ENCODE assay signal across 18 mouse cellular contexts in the genomic region with DNA sequence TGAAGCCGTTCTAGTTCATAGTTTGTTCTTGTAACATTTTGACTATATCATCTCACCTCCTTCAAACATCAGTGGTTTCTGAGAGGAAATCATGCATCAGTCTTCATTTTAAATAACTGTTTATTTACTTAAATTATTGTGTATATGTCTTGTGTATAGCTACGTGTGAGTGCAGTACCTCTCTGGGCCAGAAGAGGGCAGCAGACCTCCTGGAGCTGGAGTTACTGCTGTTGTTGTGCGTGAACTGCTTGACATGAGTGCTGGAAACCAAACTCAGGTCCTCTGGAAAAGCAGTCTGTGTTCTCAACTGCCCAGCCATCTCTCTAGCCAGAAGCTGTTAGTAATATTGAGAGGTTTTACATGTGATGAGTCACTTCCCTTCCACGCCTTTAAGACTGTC.
DNase-seq lines count a peak whose midpoint lies in the region; ATAC-seq and TF ChIP-seq lines count a peak whose summit lies in the region.
"Had no signal": no experiment of that assay in that cellular context is flagged by ENCODE, and none has a peak within 500 bp of the region (broad histone marks: within the 10 kb centered on the region; RNA-seq: fewer than 3 reads in every experiment).

No protein-coding gene starts in this region.

- H3K27ac ChIP-seq in heart, adult 2 months = no peak overlapping the region
- H3K27ac ChIP-seq in ES-Bruce4 (ENCODE audit: insufficient read depth, low read length) = no peak overlapping the region
- H3K27ac ChIP-seq: heart, embryonic 10.5 days; hindbrain, embryonic 10.5 days; kidney, embryonic 15.5 days; lung, embryonic 15.5 days; midbrain, embryonic 15.5 days; neural tube, embryonic 13.5 days had no signal

- WGBS in heart, adult 2 months = 94% methylated on average over 4 of the region's 4 CpGs
- WGBS in lung, adult 2 months = 95% methylated on average over 4 of the region's 4 CpGs

- no peaks in the 10 kb centered on the region for H3K36me3 ChIP-seq in heart, adult 2 months (ENCODE audit: control insufficient read depth, insufficient read depth, low read length)
- H3K36me3 ChIP-seq in ES-Bruce4 (ENCODE audit: control insufficient read depth, insufficient read depth, low read length, poor library complexity, severe bottlenecking) = no peaks in the 10 kb centered on the region
- H3K36me3 ChIP-seq: heart, embryonic 10.5 days; hindbrain, embryonic 10.5 days; kidney, embryonic 15.5 days; lung, embryonic 15.5 days; midbrain, embryonic 15.5 days; neural tube, embryonic 13.5 days had no signal

- TF ChIP-seq EP300 in heart, adult 2 months (IDR thresholded peaks at IDR 0.05; ENCODE audit: insufficient read depth, low read depth, low read length) = no peak
- TF ChIP-seq EP300 in ES-Bruce4 (IDR thresholded peaks at IDR 0.05; ENCODE audit: insufficient read depth, low read depth, low read length) = no peak

- no peaks in the 10 kb centered on the region; the same call in 1 of the 2 replicates for H3K27me3 ChIP-seq in heart, adult 2 months (ENCODE audit: control insufficient read depth, insufficient read depth, low read length)
- no peaks in the 10 kb centered on the region for H3K27me3 ChIP-seq in ES-Bruce4 (ENCODE audit: control insufficient read depth, insufficient read depth, low read length, poor library complexity, severe bottlenecking)
- H3K27me3 ChIP-seq: kidney, embryonic 15.5 days; lung, embryonic 15.5 days; midbrain, embryonic 15.5 days; neural tube, embryonic 13.5 days had no signal

- no peaks in the 10 kb centered on the region for H3K79me2 ChIP-seq in heart, adult 2 months (replicated peaks; ENCODE audit: control insufficient read depth, insufficient read depth, low read length)

- intact Hi-C loops in heart, adult 2 months (cut with DNase I) = no loop called here
- intact Hi-C loops in heart, postnatal 36 days (cut with DNase I) = no loop called here

- no peak for TF ChIP-seq POLR2A in heart, adult 2 months (IDR thresholded peaks at IDR 0.05; ENCODE audit: insufficient read depth, low read depth, low read length)
- no peak for TF ChIP-seq POLR2A in lung, adult 2 months (IDR thresholded peaks at IDR 0.05; ENCODE audit: borderline replicate concordance, extremely low read depth, low read depth, low read length)
- no peak for TF ChIP-seq POLR2A in ES-Bruce4 (IDR thresholded peaks at IDR 0.05; ENCODE audit: insufficient read depth, low read length)

- no peak overlapping the region for H3K9ac ChIP-seq in heart, adult 2 months (ENCODE audit: low read depth, low read length)
- no peak overlapping the region for H3K9ac ChIP-seq in ES-Bruce4 (ENCODE audit: low read depth, poor library complexity, severe bottlenecking)
- H3K9ac ChIP-seq: kidney, embryonic 15.5 days; lung, embryonic 15.5 days; midbrain, embryonic 15.5 days; neural tube, embryonic 13.5 days had no signal

- H3K4me1 ChIP-seq in heart, adult 2 months (ENCODE audit: control insufficient read depth, insufficient read depth, low read length) = no peaks in the 10 kb centered on the region
- H3K4me1 ChIP-seq in lung, adult 2 months (ENCODE audit: control insufficient read depth, insufficient read depth, low read length) = no peaks in the 10 kb centered on the region
- H3K4me1 ChIP-seq in ES-Bruce4 (ENCODE audit: control insufficient read depth, insufficient read depth, low read length) = no peaks in the 10 kb centered on the region
- H3K4me1 ChIP-seq: heart, embryonic 10.5 days; hindbrain, embryonic 10.5 days; kidney, embryonic 15.5 days; lung, embryonic 15.5 days; midbrain, embryonic 15.5 days; neural tube, embryonic 13.5 days had no signal

- no peak for ATAC-seq in megakaryocyte progenitor cell, adult 5-6 weeks (replicated peaks; ENCODE audit: poor library complexity)
- ATAC-seq: midbrain, embryonic 15.5 days had no signal

- TF ChIP-seq CTCF in heart, adult 2 months (IDR thresholded peaks at IDR 0.05) = peak; percentile 47
- peak; percentile 20; the same call in 1 of the 2 replicates for TF ChIP-seq CTCF in lung, adult 2 months (IDR thresholded peaks at IDR 0.05; ENCODE audit: insufficient read depth, low read length)
- peak; percentile 32 for TF ChIP-seq CTCF in ES-Bruce4 (IDR thresholded peaks at IDR 0.05; ENCODE audit: low read depth, low read length)

- peaks cover 7% of the 10 kb centered on the region for H3K9me3 ChIP-seq in ES-Bruce4 (replicated peaks; ENCODE audit: control insufficient read depth, insufficient read depth, low read length, poor library complexity, severe bottlenecking)
- H3K9me3 ChIP-seq: lung, embryonic 15.5 days had no signal

- DNase-seq in heart, adult 2 months = no peak
- DNase-seq in heart, postnatal 36 days = no peak
- DNase-seq in lung, adult 2 months = no peak
- DNase-seq in lung, postnatal 14 days = no peak
- DNase-seq in induced T-regulatory cell, adult 2 months (ENCODE audit: low read depth) = peak; percentile 17
- DNase-seq in layer of hippocampus, adult 9-11 months = no peak
- DNase-seq: cerebellum, adult 8-10 months; left cerebral cortex, postnatal 4 days; retina, postnatal 1 day; thymus, postnatal 25 days had no signal

- no peak overlapping the region for H3K4me3 ChIP-seq in heart, adult 2 months
- no peak overlapping the region for H3K4me3 ChIP-seq in lung, adult 2 months (replicated peaks; ENCODE audit: extremely low read depth, low read depth, low read length)
- no peak overlapping the region for H3K4me3 ChIP-seq in ES-Bruce4 (ENCODE audit: low read depth, low read length)
- H3K4me3 ChIP-seq: heart, embryonic 10.5 days; hindbrain, embryonic 10.5 days; kidney, embryonic 15.5 days; lung, embryonic 15.5 days; midbrain, embryonic 15.5 days; neural tube, embryonic 13.5 days had no signal
